Mouse (Mus musculus) heart, embryonic 16.5 days (tissue): ENCODE data around the gene Celf2. TPM values are rescaled to one million over a fixed set of nuclear protein-coding genes. Genes with fewer than 3 reads are reported as not detected.

Source experiments
- ATAC-seq: fragments of 200-750 bp; cut with Nextera tagmentation; replicated peaks from 2 replicates; pipeline ENCODE4 v1.8.0; 2017; ENCODE audit warnings: moderate number of reproducible peaks; ENCODE audit not compliant: insufficient read depth, low FRiP score; ENCODE audit errors: extremely low read depth
- H3K27ac ChIP-seq: fragments of 300-500 bp; sonication (generic); 2 replicates; pipeline ENCODE4 v1.5.1; 2014; ENCODE audit warnings: mild to moderate bottlenecking, low read length, control low read depth, moderate library complexity
- H3K27me3 ChIP-seq: fragments of 300-500 bp; sonication (generic); 2 replicates; pipeline ENCODE4 v1.6.1; 2014; ENCODE audit warnings: low read length, mixed read lengths; ENCODE audit not compliant: control insufficient read depth, insufficient read depth
- H3K36me3 ChIP-seq: fragments of 300-500 bp; sonication (generic); 2 replicates; pipeline ENCODE4 v1.6.1; 2014; ENCODE audit not compliant: control insufficient read depth, insufficient read depth
- H3K4me1 ChIP-seq: fragments of 300-500 bp; sonication (generic); 2 replicates; pipeline ENCODE4 v1.6.1; 2014; ENCODE audit warnings: low read length, mixed read lengths; ENCODE audit not compliant: control insufficient read depth, insufficient read depth
- H3K4me2 ChIP-seq: fragments of 300-500 bp; sonication (generic); 2 replicates; pipeline ENCODE4 v1.6.1; 2014; ENCODE audit warnings: low read depth, mild to moderate bottlenecking, control low read depth, low read length
- H3K4me3 ChIP-seq: fragments of 300-500 bp; sonication (generic); 2 replicates; pipeline ENCODE4 v1.5.1; 2014; ENCODE audit warnings: mild to moderate bottlenecking, control low read depth, low read length
- H3K9ac ChIP-seq: fragments of 300-500 bp; sonication (generic); 2 replicates; pipeline ENCODE4 v1.6.1; 2014; ENCODE audit warnings: low read length, control low read depth
- H3K9me3 ChIP-seq: fragments of 300-500 bp; sonication (generic); replicated peaks from 2 replicates; pipeline ENCODE4 v1.6.1; 2016; ENCODE audit warnings: low read length; ENCODE audit not compliant: control insufficient read depth
- WGBS: fragments of 180-500 bp; shearing (Covaris S2); extraction: QIAGEN DNeasy Blood & Tissue Kit; methylation state at CpG from one replicate; pipeline ENCODE4 v1.1.7; 2014; 5-methylcytosine and 5-hydroxymethylcytosine counted together
- polyA plus RNA-seq: library from polyadenylated mRNA; unstranded; fragments of >200 nt; fragmentation: Nextera tagmentation; extraction: Ambion mirVana; gene quantifications from 2 replicates; pipeline ENCODE4 v1.2.1, GENCODE M21; 2015

The Celf2 gene
- polyA plus RNA-seq, 1 experiment from 2014 or later, result 70.2 TPM

GRCm38 (mm10) chr2:7218101-7218500, 291.3 kb downstream of the Celf2 start:
- Histone ChIP-seq H3K27me3 (no peaks in the 10 kb centered on the region), H3K4me3 (no peak overlapping the region), H3K4me1 (no peaks in the 10 kb centered on the region), H3K27ac (no peak overlapping the region), H3K4me2 (no peak overlapping the region), H3K9me3 (no peaks in the 10 kb centered on the region), H3K36me3 (no peaks in the 10 kb centered on the region), H3K9ac (no peak overlapping the region)
- ATAC-seq, result no peak
- 80% methylated on average over 2 of the region's 2 CpGs for WGBS

GRCm38 (mm10) chr2:7207691-7208504, 301.5 kb downstream of the Celf2 start:
- no peak overlapping the region for H3K4me3 ChIP-seq
- WGBS, result 70% methylated on average over 15 of the region's 15 CpGs
- H3K4me2 ChIP-seq, result no peak overlapping the region
- H3K27me3 ChIP-seq, result no peaks in the 10 kb centered on the region
- no peak overlapping the region for H3K27ac ChIP-seq
- H3K9ac ChIP-seq, result no peak overlapping the region
- no peak for ATAC-seq
- no peaks in the 10 kb centered on the region for H3K4me1 ChIP-seq
- no peaks in the 10 kb centered on the region for H3K9me3 ChIP-seq
- H3K36me3 ChIP-seq, result no peaks in the 10 kb centered on the region

- Histone ChIP-seq H3K36me3 (no peaks in the 10 kb centered on the region), H3K4me3 (no peak overlapping the region), H3K9me3 (no peaks in the 10 kb centered on the region), H3K9ac (no peak overlapping the region), H3K4me2 (no peak overlapping the region), H3K4me1 (no peaks in the 10 kb centered on the region), H3K27ac (no peak overlapping the region), H3K27me3 (no peaks in the 10 kb centered on the region)
- ATAC-seq, result no peak
- WGBS, result 69% methylated on average over 2 of the region's 2 CpGs
Observed at GRCm38 (mm10) chr2:7193413-7193812, 315.9 kb downstream of the Celf2 start.

- H3K4me2 ChIP-seq, result no peak overlapping the region
- no peak overlapping the region for H3K9ac ChIP-seq
- H3K4me1 ChIP-seq, result no peaks in the 10 kb centered on the region
- H3K27ac ChIP-seq, result no peak overlapping the region
- no peaks in the 10 kb centered on the region for H3K36me3 ChIP-seq
- no peaks in the 10 kb centered on the region for H3K9me3 ChIP-seq
- ATAC-seq, result no peak
- 70% methylated on average over 1 of the region's 1 CpGs for WGBS
- no peaks in the 10 kb centered on the region for H3K27me3 ChIP-seq
- H3K4me3 ChIP-seq, result no peak overlapping the region
Observed at GRCm38 (mm10) chr2:7179186-7179585, 330.2 kb downstream of the Celf2 start.

GRCm38 (mm10) chr2:7173271-7174064, 335.9 kb downstream of the Celf2 start:
- no peaks in the 10 kb centered on the region for H3K9me3 ChIP-seq
- H3K4me3 ChIP-seq, result no peak overlapping the region
- H3K4me1 ChIP-seq, result no peaks in the 10 kb centered on the region
- no peak overlapping the region for H3K9ac ChIP-seq
- no peaks in the 10 kb centered on the region for H3K27me3 ChIP-seq
- no peaks in the 10 kb centered on the region for H3K36me3 ChIP-seq
- 75% methylated on average over 11 of the region's 11 CpGs for WGBS
- ATAC-seq, result no peak
- no peak overlapping the region for H3K4me2 ChIP-seq
- H3K27ac ChIP-seq, result no peak overlapping the region

GRCm38 (mm10) chr2:7171087-7171696, 338.2 kb downstream of the Celf2 start:
- H3K27me3 ChIP-seq, result no peaks in the 10 kb centered on the region
- H3K9ac ChIP-seq, result no peak overlapping the region
- H3K9me3 ChIP-seq, result no peaks in the 10 kb centered on the region
- no peaks in the 10 kb centered on the region for H3K36me3 ChIP-seq
- no peak overlapping the region for H3K4me2 ChIP-seq
- H3K27ac ChIP-seq, result no peak overlapping the region
- no peak for ATAC-seq
- H3K4me3 ChIP-seq, result no peak overlapping the region
- no peaks in the 10 kb centered on the region for H3K4me1 ChIP-seq
- WGBS, result 75% methylated on average over 8 of the region's 8 CpGs

GRCm38 (mm10) chr2:7165786-7166185, 343.6 kb downstream of the Celf2 start:
- Histone ChIP-seq H3K4me2 (no peak overlapping the region), H3K4me1 (no peaks in the 10 kb centered on the region), H3K9me3 (no peaks in the 10 kb centered on the region), H3K27ac (no peak overlapping the region), H3K36me3 (no peaks in the 10 kb centered on the region), H3K4me3 (no peak overlapping the region), H3K9ac (no peak overlapping the region), H3K27me3 (no peaks in the 10 kb centered on the region)
- no peak for ATAC-seq
- 77% methylated on average over 3 of the region's 3 CpGs for WGBS

GRCm38 (mm10) chr2:7160108-7160507, 349.3 kb downstream of the Celf2 start:
- Histone ChIP-seq H3K9me3 (no peaks in the 10 kb centered on the region), H3K27ac (no peak overlapping the region), H3K4me1 (no peaks in the 10 kb centered on the region), H3K4me3 (no peak overlapping the region), H3K9ac (no peak overlapping the region), H3K4me2 (no peak overlapping the region), H3K27me3 (no peaks in the 10 kb centered on the region), H3K36me3 (no peaks in the 10 kb centered on the region)
- no peak for ATAC-seq
- 46% methylated on average over 6 of the region's 6 CpGs for WGBS

- H3K9ac ChIP-seq, result no peak overlapping the region
- H3K4me1 ChIP-seq, result no peaks in the 10 kb centered on the region
- no peak overlapping the region for H3K4me3 ChIP-seq
- WGBS, result 83% methylated on average over 3 of the region's 3 CpGs
- H3K4me2 ChIP-seq, result no peak overlapping the region
- H3K27me3 ChIP-seq, result no peaks in the 10 kb centered on the region
- H3K36me3 ChIP-seq, result no peaks in the 10 kb centered on the region
- no peaks in the 10 kb centered on the region for H3K9me3 ChIP-seq
- H3K27ac ChIP-seq, result no peak overlapping the region
- ATAC-seq, result no peak
Observed at GRCm38 (mm10) chr2:7147303-7147702, 362.1 kb downstream of the Celf2 start.
